Mouse (Mus musculus) kidney, embryonic 14.5 days (tissue): Measurements from ENCODE around the gene Elovl2. TPM values are rescaled to one million over a fixed set of nuclear protein-coding genes. Genes with fewer than 3 reads are reported as not detected.

Experiments
- ATAC-seq: fragments of 200-750 bp; cut with Nextera tagmentation; 2 replicates; pipeline ENCODE4 v1.8.0; 2017; ENCODE audit warnings: moderate number of reproducible peaks, mild to moderate bottlenecking, moderate TSS enrichment, moderate library complexity; ENCODE audit not compliant: low FRiP score, low TSS enrichment
- H3K27ac ChIP-seq: fragments of 300-500 bp; sonication (generic); 2 replicates; pipeline ENCODE4 v1.5.1; 2014; ENCODE audit warnings: low read depth, mild to moderate bottlenecking, low read length, moderate library complexity, mixed read lengths
- H3K27me3 ChIP-seq: fragments of 300-500 bp; sonication (generic); 2 replicates; pipeline ENCODE4 v1.6.1; 2014; ENCODE audit warnings: mild to moderate bottlenecking, low read length; ENCODE audit not compliant: control insufficient read depth, insufficient read depth
- H3K36me3 ChIP-seq: fragments of 300-500 bp; sonication (generic); 2 replicates; pipeline ENCODE4 v1.6.1; 2014; ENCODE audit warnings: low read length, mixed read lengths; ENCODE audit not compliant: control insufficient read depth, insufficient read depth
- H3K4me1 ChIP-seq: fragments of 300-500 bp; sonication (generic); 2 replicates; pipeline ENCODE4 v1.6.1; 2014; ENCODE audit warnings: low read length, mixed read lengths; ENCODE audit not compliant: control insufficient read depth, insufficient read depth
- H3K4me2 ChIP-seq: fragments of 300-500 bp; sonication (generic); replicated peaks from 2 replicates; pipeline ENCODE4 v1.6.1; 2014; ENCODE audit warnings: low read depth, mild to moderate bottlenecking, low read length
- H3K4me3 ChIP-seq: fragments of 300-500 bp; sonication (generic); 2 replicates; pipeline ENCODE4 v1.5.1; 2014; ENCODE audit warnings: mild to moderate bottlenecking, low read length
- H3K9ac ChIP-seq: fragments of 300-500 bp; sonication (generic); 2 replicates; pipeline ENCODE4 v1.6.1; 2014; ENCODE audit warnings: low read depth, mild to moderate bottlenecking, low read length, moderate library complexity
- H3K9me3 ChIP-seq: fragments of 300-500 bp; sonication (generic); 2 replicates; pipeline ENCODE4 v1.6.1; 2016; ENCODE audit warnings: low read length; ENCODE audit not compliant: control insufficient read depth
- WGBS: fragments of 180-500 bp; shearing (Covaris S2); extraction: QIAGEN DNeasy Blood & Tissue Kit; methylation state at CpG from one replicate; pipeline ENCODE4 v1.1.7; 2014; 5-methylcytosine and 5-hydroxymethylcytosine counted together
- polyA plus RNA-seq: library from polyadenylated mRNA; unstranded; fragments of >200 nt; fragmentation: Nextera tagmentation; extraction: Ambion mirVana; gene quantifications from 2 replicates; pipeline ENCODE4 v1.2.1, GENCODE M21; 2014

Gene Elovl2
- polyA plus RNA-seq, 1 experiment from 2014 or later = 13.2 TPM

- H3K27ac ChIP-seq = no peak overlapping the region
- WGBS = 74% methylated on average over 10 of the region's 10 CpGs
- H3K4me2 ChIP-seq = no peak overlapping the region
- H3K36me3 ChIP-seq = no peaks in the 10 kb centered on the region
- no peaks in the 10 kb centered on the region for H3K27me3 ChIP-seq
- 0 out of 2 replicates have a peak, but pooled peaks have one; percentile 20 for ATAC-seq
- no peak overlapping the region for H3K4me3 ChIP-seq
- H3K9ac ChIP-seq = no peak overlapping the region
- H3K4me1 ChIP-seq = no peaks in the 10 kb centered on the region
- 0 out of 2 replicates have a peak, but pooled peaks cover 3% of the 10 kb centered on the region for H3K9me3 ChIP-seq
These were observed 18.0 kb upstream of the Elovl2 start for GRCm38 (mm10) chr13:41238035-41238804.

GRCm38 (mm10) chr13:41235845-41236741, 15.9 kb upstream of the Elovl2 start:
- Histone ChIP-seq H3K4me2 (peak overlapping the region; percentile 4; the same call in 1 of the 2 replicates), H3K4me1 (no peaks in the 10 kb centered on the region), H3K9me3 (no peaks in the 10 kb centered on the region), H3K9ac (no peak overlapping the region), H3K27me3 (no peaks in the 10 kb centered on the region), H3K27ac (no peak overlapping the region), H3K4me3 (no peak overlapping the region), H3K36me3 (no peaks in the 10 kb centered on the region)
- no peak for ATAC-seq
- WGBS = 56% methylated on average over 13 of the region's 13 CpGs

GRCm38 (mm10) chr13:41235181-41235580, 15.0 kb upstream of the Elovl2 start:
- H3K27ac ChIP-seq = no peak overlapping the region
- no peaks in the 10 kb centered on the region for H3K4me1 ChIP-seq
- no peak overlapping the region for H3K4me2 ChIP-seq
- H3K9ac ChIP-seq = no peak overlapping the region
- no peak for ATAC-seq
- H3K9me3 ChIP-seq = no peaks in the 10 kb centered on the region
- no peak overlapping the region for H3K4me3 ChIP-seq
- H3K36me3 ChIP-seq = no peaks in the 10 kb centered on the region
- H3K27me3 ChIP-seq = no peaks in the 10 kb centered on the region
- 87% methylated on average over 6 of the region's 6 CpGs for WGBS

GRCm38 (mm10) chr13:41233241-41233640, 13.0 kb upstream of the Elovl2 start:
- ATAC-seq = no peak
- H3K4me3 ChIP-seq = no peak overlapping the region
- WGBS = 88% methylated on average over 7 of the region's 7 CpGs
- H3K4me1 ChIP-seq = no peaks in the 10 kb centered on the region
- H3K9ac ChIP-seq = no peak overlapping the region
- H3K27me3 ChIP-seq = no peaks in the 10 kb centered on the region
- H3K4me2 ChIP-seq = no peak overlapping the region
- H3K36me3 ChIP-seq = no peaks in the 10 kb centered on the region
- no peaks in the 10 kb centered on the region for H3K9me3 ChIP-seq
- no peak overlapping the region for H3K27ac ChIP-seq

GRCm38 (mm10) chr13:41232209-41232608, 12.0 kb upstream of the Elovl2 start:
- ATAC-seq = no peak
- no peaks in the 10 kb centered on the region for H3K4me1 ChIP-seq
- no peaks in the 10 kb centered on the region for H3K9me3 ChIP-seq
- H3K9ac ChIP-seq = no peak overlapping the region
- H3K27ac ChIP-seq = no peak overlapping the region
- H3K4me3 ChIP-seq = no peak overlapping the region
- H3K4me2 ChIP-seq = no peak overlapping the region
- no peaks in the 10 kb centered on the region for H3K36me3 ChIP-seq
- no peaks in the 10 kb centered on the region for H3K27me3 ChIP-seq
- WGBS = 82% methylated on average over 15 of the region's 15 CpGs

GRCm38 (mm10) chr13:41231389-41231983, 11.3 kb upstream of the Elovl2 start:
- H3K4me2 ChIP-seq = no peak overlapping the region
- H3K27ac ChIP-seq = no peak overlapping the region
- no peaks in the 10 kb centered on the region for H3K27me3 ChIP-seq
- no peak overlapping the region for H3K4me3 ChIP-seq
- 79% methylated on average over 12 of the region's 12 CpGs for WGBS
- H3K36me3 ChIP-seq = no peaks in the 10 kb centered on the region
- no peaks in the 10 kb centered on the region for H3K9me3 ChIP-seq
- no peaks in the 10 kb centered on the region for H3K4me1 ChIP-seq
- no peak overlapping the region for H3K9ac ChIP-seq
- no peak for ATAC-seq

- H3K36me3 ChIP-seq = no peaks in the 10 kb centered on the region
- no peaks in the 10 kb centered on the region for H3K27me3 ChIP-seq
- H3K4me3 ChIP-seq = no peak overlapping the region
- no peaks in the 10 kb centered on the region for H3K4me1 ChIP-seq
- no peak overlapping the region for H3K9ac ChIP-seq
- H3K27ac ChIP-seq = no peak overlapping the region
- ATAC-seq = no peak
- no peaks in the 10 kb centered on the region for H3K9me3 ChIP-seq
- H3K4me2 ChIP-seq = no peak overlapping the region
- 90% methylated on average over 4 of the region's 5 CpGs for WGBS
These were observed 10.1 kb upstream of the Elovl2 start for GRCm38 (mm10) chr13:41230256-41230655.

GRCm38 (mm10) chr13:41228060-41228459, 7.9 kb upstream of the Elovl2 start:
- peaks cover 8% of the 10 kb centered on the region; the same call in 1 of the 2 replicates for H3K9me3 ChIP-seq
- no peaks in the 10 kb centered on the region for H3K4me1 ChIP-seq
- H3K27me3 ChIP-seq = no peaks in the 10 kb centered on the region
- H3K9ac ChIP-seq = no peak overlapping the region
- no peak for ATAC-seq
- H3K4me3 ChIP-seq = no peak overlapping the region
- no peaks in the 10 kb centered on the region for H3K36me3 ChIP-seq
- no peak overlapping the region for H3K4me2 ChIP-seq
- WGBS = 84% methylated on average over 5 of the region's 5 CpGs
- no peak overlapping the region for H3K27ac ChIP-seq
